Mouse (Mus musculus) E14TG2a.4 (cell line): Measurements from ENCODE around the gene Dock4.

Experiments used
- CTCF ChIP-seq: conservative IDR thresholded peaks from 2 replicates; pipeline ENCODE4 v1.5.1; 2014; ENCODE audit warnings: low read length
- NANOG ChIP-seq: IDR thresholded peaks from 2 replicates; pipeline ENCODE4 v1.6.1; 2014; ENCODE audit warnings: borderline replicate concordance, low read length, mixed read lengths
- POU5F1 ChIP-seq: IDR thresholded peaks from 2 replicates; pipeline ENCODE4 v1.6.1; 2014; ENCODE audit warnings: low read length, borderline replicate concordance

GRCm38 (mm10) chr12:40559103-40559502, 113.4 kb downstream of the Dock4 start:
- TF ChIP-seq CTCF (no peak), POU5F1 (no peak), NANOG (no peak)
